Mouse (Mus musculus): ENCODE results near the gene Use1.

The Use1 gene

DNA sequence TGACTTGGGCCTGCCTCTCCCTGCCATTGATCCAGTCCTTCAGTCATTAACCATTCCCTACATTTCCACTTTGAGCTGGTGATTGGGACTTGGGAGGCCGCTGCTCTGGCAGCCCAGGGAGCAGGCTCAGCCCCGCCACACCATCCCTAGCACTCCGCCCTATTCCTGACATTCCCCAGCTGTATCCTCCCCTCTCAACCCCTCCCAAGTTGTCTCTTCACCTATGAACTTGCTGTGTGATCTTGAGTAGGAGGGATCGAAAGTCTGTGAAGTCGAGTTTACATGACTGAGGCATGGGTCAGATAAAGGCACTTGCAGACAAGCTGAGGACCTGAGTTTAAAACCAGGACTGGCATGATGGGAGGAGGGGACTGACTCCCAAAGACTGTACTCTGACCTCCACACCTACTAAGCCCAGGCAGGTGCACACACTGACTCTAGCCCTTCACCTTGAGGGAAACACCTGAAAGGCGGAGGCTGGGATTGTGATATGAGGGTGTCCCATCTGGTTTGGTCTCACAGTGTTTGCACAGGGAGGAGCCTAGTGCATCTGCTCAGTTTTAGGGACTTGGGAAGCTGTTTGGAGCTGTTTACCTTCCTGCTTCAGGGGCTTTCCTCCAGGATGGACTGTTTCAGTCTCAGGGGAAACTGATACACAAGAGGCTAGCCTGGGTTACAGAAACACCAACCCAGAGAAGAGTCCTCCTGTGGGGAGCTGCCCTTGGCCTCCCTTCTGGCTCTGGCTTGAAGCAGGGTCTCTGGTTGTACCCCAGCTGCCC is 36.6 kb downstream of the Use1 start:
- no peak for DNase-seq

DNA sequence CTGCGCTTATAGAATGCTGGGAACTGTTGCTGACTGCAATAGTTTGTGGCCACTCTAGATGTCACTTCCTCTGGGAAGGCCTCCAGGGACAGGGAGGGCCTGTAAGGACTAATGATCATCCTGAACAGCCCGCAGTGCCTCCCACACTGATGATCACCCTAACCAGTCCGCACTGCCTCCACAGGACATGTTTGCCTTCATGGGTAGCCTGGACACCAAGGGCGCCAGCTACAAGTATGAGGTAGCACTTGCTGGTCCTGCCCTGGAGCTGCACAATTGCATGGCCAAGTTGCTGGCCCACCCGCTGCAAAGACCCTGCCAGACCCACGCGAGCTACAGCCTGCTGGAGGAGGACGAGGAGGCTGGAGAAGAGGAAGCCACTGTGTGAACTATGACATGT is 37.4 kb downstream of the Use1 start:
- DNase-seq: no peak

DNA sequence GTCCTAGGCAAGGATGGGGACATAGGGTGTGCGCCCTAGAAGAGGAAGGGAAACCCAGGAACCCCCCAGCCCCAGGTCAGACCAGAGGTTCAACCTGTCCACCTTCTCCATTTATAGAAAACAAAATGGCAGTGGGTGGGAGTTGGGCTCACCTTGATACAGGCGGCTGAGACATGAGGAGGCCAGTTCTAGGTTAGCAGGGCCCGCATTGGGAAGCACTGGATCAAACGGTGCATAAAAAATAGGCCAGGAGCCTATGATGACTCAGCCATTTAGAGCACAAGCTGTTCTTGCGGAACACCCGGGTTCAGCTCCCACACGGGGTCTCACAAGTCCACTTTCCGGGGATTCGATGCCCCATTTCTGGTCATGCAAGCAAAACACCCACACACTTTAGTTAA is 38.3 kb downstream of the Use1 start:
- peak; percentile 74 for DNase-seq

DNA sequence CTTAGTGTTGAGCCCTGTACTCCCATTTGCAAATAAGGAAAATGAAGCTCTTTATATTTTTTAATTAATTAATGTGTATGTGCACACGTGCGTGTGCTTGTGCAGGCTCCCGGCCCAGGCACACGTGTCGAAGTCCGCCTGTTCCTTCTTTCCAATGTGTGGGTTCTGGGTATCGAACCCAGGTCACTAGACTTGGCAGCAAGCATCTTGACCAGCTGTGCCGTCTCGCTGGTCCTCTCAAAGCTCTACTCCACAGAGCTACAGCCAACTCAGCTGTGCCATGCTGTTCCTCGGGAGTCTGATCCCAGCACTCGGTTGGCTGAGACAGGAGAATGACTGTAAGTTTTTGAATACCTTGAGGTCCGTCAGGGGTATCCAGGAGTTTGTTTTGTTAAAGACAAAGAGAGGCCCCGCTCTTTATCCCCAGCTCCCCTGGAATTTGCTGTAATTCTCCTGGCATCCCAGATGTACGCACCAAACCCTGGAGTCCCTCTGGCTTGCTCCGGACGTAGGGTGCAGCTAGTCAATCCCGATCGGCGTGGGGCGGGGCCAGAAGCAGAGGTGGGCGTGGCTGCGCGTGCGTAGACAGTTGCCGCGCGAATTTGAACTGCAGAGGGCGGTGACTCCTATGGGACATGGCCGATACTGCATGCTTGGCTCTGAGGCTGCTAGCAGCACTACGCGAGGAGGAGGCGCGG is 38.9 kb downstream of the Use1 start, which contains the start of gene Ankle1:
Gene Ankle1 (plus strand): TSS at position 610 of the 698 bp plus-strand sequence.
- peak; percentile 98 for DNase-seq

DNA sequence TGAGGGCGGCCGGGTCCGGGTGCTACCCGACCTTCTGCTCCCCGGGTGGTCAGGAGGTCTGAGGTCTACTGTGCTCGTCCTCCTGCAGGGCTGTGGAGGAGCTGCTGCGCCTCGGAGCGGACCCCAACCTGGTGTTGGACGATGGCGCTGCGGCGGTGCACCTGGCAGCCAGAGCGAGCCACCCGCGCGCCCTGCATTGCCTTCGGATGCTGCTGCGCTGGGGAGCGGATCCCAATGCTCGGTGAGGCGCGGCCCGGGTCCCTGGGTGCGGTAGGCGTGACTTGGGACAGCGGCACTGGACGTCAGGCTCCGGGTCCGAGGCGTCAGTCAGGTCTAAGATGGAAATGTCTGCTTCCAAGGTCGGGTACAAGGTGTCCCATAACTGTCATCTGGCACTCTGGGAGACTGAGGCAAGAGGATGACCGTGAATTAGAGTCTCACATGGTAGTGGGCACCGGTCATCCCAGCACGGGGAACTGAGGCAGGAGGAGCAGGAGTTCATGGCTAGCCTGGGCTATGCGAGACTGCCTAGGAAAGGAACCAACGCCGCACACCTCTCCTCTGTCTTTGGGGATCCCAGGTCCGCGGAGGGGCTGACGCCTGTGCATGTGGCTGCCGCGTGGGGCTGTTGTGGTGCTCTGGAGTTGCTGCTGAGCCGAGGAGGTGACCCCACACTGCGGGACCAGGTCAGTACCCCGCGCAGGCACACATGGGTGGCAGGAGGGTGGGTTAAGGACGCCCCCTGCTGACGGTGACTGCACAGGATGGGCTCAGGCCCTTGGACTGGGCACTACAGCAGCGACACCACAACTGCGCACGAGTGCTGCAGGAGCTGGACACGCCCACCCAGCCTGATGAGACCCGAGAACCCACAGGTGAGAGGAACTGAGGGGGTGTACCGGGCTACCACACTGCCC is 39.7 kb downstream of the Use1 start:
- DNase-seq: peak; percentile 80

DNA sequence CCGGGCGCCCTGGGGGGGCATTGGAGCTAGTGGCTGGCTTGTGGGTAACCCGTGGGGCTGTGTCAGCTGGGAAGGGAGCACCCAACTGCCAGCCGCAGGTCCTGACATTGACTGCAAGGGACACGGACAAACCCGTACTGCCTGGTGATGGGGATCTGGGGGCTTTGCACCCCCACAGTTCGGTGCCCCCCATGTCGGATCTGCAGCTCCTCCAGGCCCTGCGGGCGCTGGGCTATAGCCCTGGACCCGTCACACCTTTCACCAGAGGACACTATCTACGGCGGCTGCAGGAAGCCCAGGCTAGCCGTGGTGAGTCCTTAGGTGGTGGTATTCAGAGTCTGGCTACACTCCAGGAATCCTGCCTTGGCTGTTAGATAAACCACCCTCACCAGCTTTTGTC is 40.8 kb downstream of the Use1 start:
- DNase-seq: no peak

DNA sequence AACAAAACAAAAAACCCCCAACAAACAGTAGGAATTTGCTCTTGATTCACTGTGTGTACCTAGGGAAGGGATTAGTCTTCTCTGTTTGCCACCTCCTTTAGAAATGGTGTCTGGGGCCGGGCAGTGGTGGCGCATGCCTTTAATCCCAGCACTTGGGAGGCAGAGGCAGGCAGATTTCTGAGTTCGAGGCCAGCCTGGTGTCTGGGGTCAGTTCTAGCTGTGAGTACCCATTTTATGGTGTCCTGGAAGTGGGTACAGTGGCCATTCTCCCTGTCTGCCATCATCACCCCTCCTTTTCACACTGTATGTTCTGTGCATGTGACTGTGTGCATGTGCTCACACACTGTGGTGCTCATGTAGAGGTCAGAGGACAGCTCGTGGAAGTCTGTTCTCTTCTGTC is 41.6 kb downstream of the Use1 start:
- DNase-seq: no peak

DNA sequence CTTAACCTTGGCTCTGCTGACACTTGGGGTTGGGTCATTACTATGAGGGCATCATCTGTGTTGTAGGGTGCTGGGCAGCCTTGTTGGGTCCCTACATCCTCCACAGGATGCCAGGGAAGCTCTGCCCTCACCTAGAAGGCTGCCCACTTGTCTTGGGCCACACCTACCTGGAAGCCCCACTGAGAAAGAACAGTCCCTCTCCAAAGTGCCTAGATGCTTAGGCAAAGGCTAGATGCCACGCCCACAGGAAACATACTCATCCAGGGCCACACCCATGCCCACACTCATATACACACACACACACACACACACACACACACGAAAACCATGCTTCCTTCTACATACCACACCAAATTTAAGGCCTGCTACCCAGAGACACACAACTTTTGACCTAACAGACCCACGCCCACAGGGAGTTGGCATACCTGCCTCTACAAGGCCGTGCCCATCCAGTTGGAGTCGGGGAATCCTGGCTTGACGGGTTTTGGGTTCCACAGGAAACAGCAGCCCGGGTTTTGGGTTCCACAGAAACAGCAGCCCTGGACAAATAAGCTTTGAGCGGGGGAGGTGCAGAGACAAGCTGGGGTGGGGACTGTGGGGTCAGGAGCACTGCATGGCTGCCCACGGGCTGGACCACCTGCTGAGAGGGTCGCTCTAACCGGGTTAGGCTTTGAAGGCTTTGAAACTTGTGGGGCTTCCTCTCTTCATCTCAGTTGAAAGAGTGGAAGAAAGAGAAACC is 45.1 kb downstream of the Use1 start:
- no peak for DNase-seq
